Mouse (Mus musculus) intestine, embryonic 15.5 days (tissue): ENCODE data around the gene Rras2. TPM values are rescaled to one million over a fixed set of nuclear protein-coding genes. Genes with fewer than 3 reads are reported as not detected.

ENCODE experiments used
- ATAC-seq: fragments of 200-750 bp; cut with Nextera tagmentation; 2 replicates; pipeline ENCODE4 v1.8.0; 2017; ENCODE audit warnings: moderate TSS enrichment, moderate library complexity
- H3K27ac ChIP-seq: fragments of 300-500 bp; sonication (generic); 2 replicates; pipeline ENCODE4 v1.5.1; 2015; ENCODE audit warnings: mild to moderate bottlenecking, inconsistent platforms
- H3K27me3 ChIP-seq: fragments of 300-500 bp; sonication (generic); replicated peaks from 2 replicates; pipeline ENCODE4 v1.6.1; 2015; ENCODE audit warnings: inconsistent platforms
- H3K36me3 ChIP-seq: fragments of 300-500 bp; sonication (generic); 2 replicates; pipeline ENCODE4 v1.6.1; 2015; ENCODE audit warnings: inconsistent platforms
- H3K4me1 ChIP-seq: fragments of 300-500 bp; sonication (generic); replicated peaks from 2 replicates; pipeline ENCODE4 v1.6.1; 2015; ENCODE audit warnings: inconsistent platforms
- H3K4me2 ChIP-seq: fragments of 300-500 bp; sonication (generic); replicated peaks from 2 replicates; pipeline ENCODE4 v1.6.1; 2015; ENCODE audit warnings: mild to moderate bottlenecking, inconsistent platforms
- H3K4me3 ChIP-seq: fragments of 300-500 bp; sonication (generic); replicated peaks from 2 replicates; pipeline ENCODE4 v1.5.1; 2015; ENCODE audit warnings: inconsistent platforms
- H3K9ac ChIP-seq: fragments of 300-500 bp; sonication (generic); 2 replicates; pipeline ENCODE4 v1.6.1; 2015; ENCODE audit warnings: inconsistent platforms
- H3K9me3 ChIP-seq: fragments of 300-500 bp; sonication (generic); 2 replicates; pipeline ENCODE4 v1.6.1; 2016; ENCODE audit warnings: inconsistent platforms
- WGBS: fragments of 180-500 bp; shearing (Covaris S2); methylation state at CpG from one replicate; pipeline ENCODE4 v1.1.7; 2015; 5-methylcytosine and 5-hydroxymethylcytosine counted together
- polyA plus RNA-seq: library from polyadenylated mRNA; unstranded; fragments of >200 nt; fragmentation: Nextera tagmentation; extraction: Ambion mirVana; gene quantifications from 2 replicates; pipeline ENCODE4 v1.2.1, GENCODE M21; 2015

Gene Rras2
- polyA plus RNA-seq, 1 experiment from 2014 or later: 26.8 TPM

GRCm38 (mm10) chr7:114103629-114104347 is 13.8 kb downstream of the Rras2 start:
- H3K9ac ChIP-seq: no peak overlapping the region
- H3K36me3 ChIP-seq: no peaks in the 10 kb centered on the region
- peak; percentile 63; the same call in 1 of the 2 replicates for ATAC-seq
- no peak overlapping the region for H3K27ac ChIP-seq
- WGBS: 69% methylated on average over 24 of the region's 24 CpGs
- H3K4me1 ChIP-seq: peaks cover 8% of the 10 kb centered on the region
- no peak overlapping the region for H3K4me2 ChIP-seq
- H3K27me3 ChIP-seq: no peaks in the 10 kb centered on the region
- no peak overlapping the region for H3K4me3 ChIP-seq
- no peaks in the 10 kb centered on the region for H3K9me3 ChIP-seq

DNA sequence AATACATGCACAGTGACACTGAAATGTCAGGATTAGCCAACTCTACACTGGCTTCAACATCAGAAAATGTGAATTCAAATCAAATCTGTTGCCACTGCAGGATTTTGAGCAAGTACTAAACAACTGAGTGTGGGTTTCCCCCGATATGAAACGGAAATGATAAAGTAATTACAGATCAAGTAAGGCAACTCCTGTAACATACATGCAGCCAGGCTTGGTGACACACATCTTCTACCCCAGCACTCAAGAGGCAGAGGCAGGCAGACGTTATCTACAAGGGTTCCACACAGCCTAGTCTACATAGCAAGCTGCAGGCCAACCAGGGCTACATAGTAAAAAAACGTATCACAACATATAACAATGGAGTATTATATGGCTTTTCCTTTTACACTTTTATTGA is 14.4 kb downstream of the Rras2 start:
- Histone ChIP-seq H3K9me3 (no peaks in the 10 kb centered on the region), H3K4me1 (peaks cover 8% of the 10 kb centered on the region), H3K36me3 (no peaks in the 10 kb centered on the region), H3K9ac (no peak overlapping the region), H3K4me2 (no peak overlapping the region), H3K27ac (no peak overlapping the region), H3K27me3 (no peaks in the 10 kb centered on the region), H3K4me3 (no peak overlapping the region)
- 88% methylated on average over 4 of the region's 4 CpGs for WGBS
- 0 out of 2 replicates have a peak, but pooled peaks have one; percentile 2 for ATAC-seq

DNA sequence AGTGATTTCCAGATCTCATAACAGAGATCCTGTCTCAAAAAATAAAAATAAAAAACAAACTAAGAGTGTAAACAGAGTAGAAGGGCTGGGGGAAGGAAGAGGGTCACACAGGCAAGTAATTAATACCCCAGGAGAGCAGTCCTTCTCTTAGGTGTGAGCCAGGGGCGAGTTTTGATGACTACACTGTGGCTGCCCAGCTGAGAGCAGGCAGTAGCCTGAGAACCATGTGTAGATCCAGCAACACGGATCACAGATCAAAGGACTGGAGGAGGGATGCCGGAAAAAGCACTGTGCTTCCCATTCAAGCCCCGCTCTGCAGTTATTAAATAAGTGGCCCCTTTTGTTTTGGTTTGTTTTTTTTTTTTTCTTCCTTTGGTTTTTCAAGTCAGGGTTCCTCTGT is 15.0 kb downstream of the Rras2 start:
- Histone ChIP-seq H3K9ac (no peak overlapping the region), H3K9me3 (no peaks in the 10 kb centered on the region), H3K36me3 (no peaks in the 10 kb centered on the region), H3K4me2 (no peak overlapping the region), H3K4me1 (peaks cover 8% of the 10 kb centered on the region), H3K27me3 (no peaks in the 10 kb centered on the region), H3K4me3 (no peak overlapping the region), H3K27ac (no peak overlapping the region)
- ATAC-seq: no peak
- WGBS: 63% methylated on average over 4 of the region's 4 CpGs

DNA sequence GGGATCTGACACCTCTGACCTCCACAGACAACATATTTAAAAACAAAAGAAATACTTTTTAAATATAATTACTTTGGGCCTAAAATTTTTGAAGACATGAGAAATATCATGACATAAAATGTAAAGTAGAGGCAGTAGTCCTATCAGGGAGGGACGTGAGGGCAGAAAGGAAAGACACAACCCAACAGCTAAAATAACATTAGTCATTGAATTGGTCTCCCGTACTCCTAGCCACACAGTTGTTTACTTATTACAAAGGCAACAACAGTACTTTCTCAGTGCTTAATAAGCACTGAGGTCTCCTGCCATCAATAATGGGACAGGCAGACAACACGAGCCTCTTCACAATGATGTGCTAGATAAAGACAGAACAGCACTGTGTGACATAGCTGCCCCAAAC is 16.2 kb downstream of the Rras2 start:
- 57% methylated on average over 3 of the region's 3 CpGs for WGBS
- Histone ChIP-seq H3K36me3 (no peaks in the 10 kb centered on the region), H3K27ac (no peak overlapping the region), H3K27me3 (no peaks in the 10 kb centered on the region), H3K4me1 (peaks cover 8% of the 10 kb centered on the region), H3K9me3 (no peaks in the 10 kb centered on the region), H3K4me2 (no peak overlapping the region), H3K9ac (no peak overlapping the region), H3K4me3 (no peak overlapping the region)
- ATAC-seq: no peak

DNA sequence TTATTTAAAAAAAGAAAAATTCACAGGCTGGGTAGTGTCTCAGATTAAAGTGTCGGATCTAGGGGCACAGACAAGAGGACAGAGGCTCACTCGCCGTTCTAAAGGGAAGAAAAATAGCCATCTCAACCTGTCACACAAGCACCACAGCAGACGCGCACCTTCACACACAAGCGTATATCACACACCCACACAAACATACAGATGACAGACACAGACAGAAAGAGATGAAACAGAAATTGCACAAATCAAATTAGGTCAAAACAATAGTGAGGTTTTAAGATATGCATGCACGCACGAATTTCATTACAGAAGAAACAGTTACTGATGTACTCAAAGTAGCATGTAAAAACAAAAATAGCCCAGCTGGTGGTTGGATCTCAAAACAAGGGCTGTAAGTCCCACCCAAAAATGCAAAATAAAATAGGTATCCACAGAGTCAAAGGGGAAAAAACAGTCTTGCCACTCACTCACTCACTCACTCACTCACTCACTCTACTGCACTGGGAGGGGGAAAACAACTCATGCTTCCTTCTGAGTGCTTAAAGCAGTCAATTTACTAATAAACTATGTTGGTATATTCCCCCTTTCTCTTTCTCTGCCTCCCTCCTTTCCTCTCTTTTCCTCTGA is 23.9 kb downstream of the Rras2 start:
- Histone ChIP-seq H3K4me1 (0 out of 2 replicates have a peak, but pooled peaks cover 5% of the 10 kb centered on the region), H3K36me3 (no peaks in the 10 kb centered on the region), H3K4me2 (no peak overlapping the region), H3K9me3 (no peaks in the 10 kb centered on the region), H3K9ac (no peak overlapping the region), H3K27ac (no peak overlapping the region), H3K27me3 (no peaks in the 10 kb centered on the region), H3K4me3 (no peak overlapping the region)
- no peak for ATAC-seq
- 72% methylated on average over 8 of the region's 8 CpGs for WGBS

- Histone ChIP-seq H3K4me3 (no peak overlapping the region), H3K27me3 (no peaks in the 10 kb centered on the region), H3K36me3 (no peaks in the 10 kb centered on the region), H3K27ac (no peak overlapping the region), H3K9ac (no peak overlapping the region), H3K4me1 (peaks cover 16% of the 10 kb centered on the region), H3K4me2 (no peak overlapping the region), H3K9me3 (no peaks in the 10 kb centered on the region)
- ATAC-seq: no peak
- 45% methylated on average over 10 of the region's 10 CpGs for WGBS
Observed at GRCm38 (mm10) chr7:114090892-114091545, 26.6 kb downstream of the Rras2 start.

DNA sequence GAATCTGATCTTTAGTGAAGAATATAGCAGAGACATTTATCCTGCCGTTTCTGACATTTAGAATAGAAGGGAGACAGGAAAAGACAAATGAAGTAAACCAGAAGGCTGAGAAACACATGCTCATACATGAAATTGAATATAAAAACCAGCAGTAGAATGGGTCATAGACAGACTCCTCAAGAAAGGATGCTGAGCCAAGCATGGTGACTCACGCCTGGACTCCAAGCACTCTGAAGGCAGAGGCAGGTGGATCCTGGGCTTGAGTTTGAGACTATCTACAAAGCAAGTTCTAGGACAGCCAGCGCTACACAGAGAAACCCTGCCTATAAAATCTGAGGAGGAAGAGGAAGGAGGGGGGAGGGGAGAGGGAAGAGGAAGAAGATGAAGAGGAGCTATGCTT is 27.4 kb downstream of the Rras2 start:
- H3K4me1 ChIP-seq: peaks cover 16% of the 10 kb centered on the region
- H3K9me3 ChIP-seq: no peaks in the 10 kb centered on the region
- H3K27me3 ChIP-seq: no peaks in the 10 kb centered on the region
- H3K27ac ChIP-seq: no peak overlapping the region
- no peaks in the 10 kb centered on the region for H3K36me3 ChIP-seq
- no peak overlapping the region for H3K4me3 ChIP-seq
- no peak overlapping the region for H3K4me2 ChIP-seq
- no peak overlapping the region for H3K9ac ChIP-seq
- WGBS: 77% methylated on average over 3 of the region's 3 CpGs
- no peak for ATAC-seq

DNA sequence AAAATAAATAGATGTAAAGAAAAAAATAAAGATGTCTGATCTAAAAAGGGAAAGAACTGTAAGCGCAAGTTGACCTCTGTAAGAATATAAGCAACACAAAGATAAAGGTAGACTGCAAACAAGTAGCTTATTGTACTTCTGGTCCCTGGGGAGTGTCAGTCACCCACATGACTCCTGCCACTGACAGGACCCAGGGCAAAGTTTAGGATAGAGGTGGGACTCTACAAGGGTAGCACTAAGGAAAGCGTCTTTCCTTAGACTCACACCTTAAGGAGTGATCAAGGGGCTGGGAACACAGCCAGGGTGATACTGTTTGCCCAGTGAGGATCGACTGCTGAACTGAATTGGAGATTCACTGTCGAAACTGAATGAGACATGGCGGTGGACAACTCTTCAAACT is 28.7 kb downstream of the Rras2 start:
- Histone ChIP-seq H3K9me3 (no peaks in the 10 kb centered on the region), H3K4me3 (no peak overlapping the region), H3K9ac (no peak overlapping the region), H3K27me3 (no peaks in the 10 kb centered on the region), H3K4me1 (peaks cover 16% of the 10 kb centered on the region), H3K4me2 (no peak overlapping the region; the same call in 1 of the 2 replicates), H3K36me3 (no peaks in the 10 kb centered on the region), H3K27ac (peak overlapping the region; percentile 44; the same call in 1 of the 2 replicates)
- peak; percentile 84 for ATAC-seq
- WGBS: 54% methylated on average over 5 of the region's 5 CpGs

DNA sequence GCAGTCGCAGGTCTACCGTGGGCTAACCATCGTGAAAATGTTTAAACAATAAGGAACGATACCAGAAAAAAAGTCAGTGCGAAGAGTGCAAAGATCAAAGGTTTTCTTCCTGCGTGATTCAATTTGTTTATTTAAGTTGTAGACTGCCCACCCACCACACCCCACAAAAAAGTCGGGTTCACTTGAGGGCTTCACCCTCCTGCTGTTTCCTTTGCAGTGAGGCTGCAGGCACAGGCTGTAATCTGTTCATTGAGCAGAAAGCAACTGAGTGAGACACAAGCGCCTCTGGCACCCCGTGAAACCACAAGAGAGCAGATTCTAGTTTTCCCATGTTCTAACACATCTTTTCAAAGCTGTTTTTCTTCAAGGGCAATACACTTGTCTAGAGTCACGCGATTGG is 29.6 kb downstream of the Rras2 start:
- peak; percentile 51 for ATAC-seq
- H3K4me1 ChIP-seq: peaks cover 16% of the 10 kb centered on the region
- H3K27me3 ChIP-seq: no peaks in the 10 kb centered on the region
- H3K9me3 ChIP-seq: no peaks in the 10 kb centered on the region
- no peaks in the 10 kb centered on the region for H3K36me3 ChIP-seq
- peak overlapping the region; percentile 22 for H3K4me2 ChIP-seq
- 0 out of 2 replicates have a peak overlapping the region, but pooled peaks have one; percentile 27 for H3K27ac ChIP-seq
- H3K4me3 ChIP-seq: no peak overlapping the region
- no peak overlapping the region for H3K9ac ChIP-seq
- WGBS: 16% methylated on average over 11 of the region's 11 CpGs

DNA sequence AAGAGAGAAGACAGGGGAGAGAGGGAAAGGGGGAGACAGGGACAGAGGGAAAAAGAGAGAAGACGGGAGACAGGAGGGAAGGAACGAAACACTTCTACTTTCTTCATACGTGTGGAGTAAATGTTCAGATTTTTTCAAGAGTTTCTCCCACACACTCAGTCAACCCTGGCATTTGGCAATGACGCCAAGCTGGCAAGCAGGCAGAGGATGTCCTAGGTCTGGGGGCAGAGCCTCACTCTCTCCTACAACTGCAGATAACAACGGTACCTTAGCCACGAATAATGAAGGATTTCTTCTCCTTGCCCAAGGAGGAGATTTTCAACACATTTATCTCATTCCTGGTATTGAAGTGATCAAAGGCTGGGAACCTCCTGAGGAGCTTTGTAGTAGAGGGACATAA is 30.2 kb downstream of the Rras2 start:
- Histone ChIP-seq H3K4me2 (peak overlapping the region; percentile 22; the same call in 1 of the 2 replicates), H3K4me3 (no peak overlapping the region), H3K27me3 (no peaks in the 10 kb centered on the region), H3K4me1 (peaks cover 16% of the 10 kb centered on the region), H3K9me3 (no peaks in the 10 kb centered on the region), H3K27ac (no peak overlapping the region), H3K9ac (no peak overlapping the region), H3K36me3 (no peaks in the 10 kb centered on the region)
- WGBS: 42% methylated on average over 6 of the region's 6 CpGs
- ATAC-seq: no peak

DNA sequence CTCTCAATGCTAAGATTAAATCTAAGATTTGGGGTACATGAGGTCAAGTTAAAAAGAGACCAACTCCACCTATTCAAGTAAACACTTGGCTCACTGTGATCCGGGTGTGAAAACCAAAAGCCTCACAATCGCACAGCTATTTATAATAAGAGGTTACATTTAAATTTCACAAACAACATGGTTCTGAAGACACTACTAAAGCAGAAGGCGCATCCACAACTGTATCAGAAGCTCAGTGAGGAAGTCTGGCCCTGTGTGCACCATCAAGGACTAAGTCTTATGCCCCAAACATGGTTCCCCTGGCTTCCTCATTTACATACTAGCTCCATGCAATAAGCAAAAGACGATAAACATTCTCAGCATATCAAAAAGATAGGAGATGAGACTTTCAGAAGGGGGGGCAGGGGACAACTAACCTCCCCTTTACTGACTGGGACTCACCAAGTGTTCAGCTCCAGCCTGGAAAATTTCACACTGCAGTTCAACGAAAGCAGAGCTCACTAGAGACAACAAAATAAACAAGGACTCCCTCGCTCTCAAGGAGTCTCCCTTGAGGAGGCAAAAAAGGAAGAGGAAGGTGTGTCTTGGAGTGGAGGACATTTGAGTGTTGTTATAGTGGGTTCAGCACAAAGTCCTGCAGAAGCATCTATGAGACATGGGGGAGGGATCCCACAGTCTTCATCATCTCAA is 31.4 kb downstream of the Rras2 start:
- H3K9me3 ChIP-seq: no peaks in the 10 kb centered on the region
- ATAC-seq: no peak
- WGBS: 57% methylated on average over 6 of the region's 6 CpGs
- H3K27me3 ChIP-seq: no peaks in the 10 kb centered on the region
- no peak overlapping the region for H3K9ac ChIP-seq
- no peak overlapping the region for H3K27ac ChIP-seq
- H3K4me3 ChIP-seq: no peak overlapping the region
- no peak overlapping the region for H3K4me2 ChIP-seq
- H3K4me1 ChIP-seq: peaks cover 15% of the 10 kb centered on the region
- no peaks in the 10 kb centered on the region for H3K36me3 ChIP-seq

GRCm38 (mm10) chr7:114083760-114084159 is 33.8 kb downstream of the Rras2 start:
- Histone ChIP-seq H3K4me2 (no peak overlapping the region), H3K36me3 (no peaks in the 10 kb centered on the region), H3K9ac (no peak overlapping the region), H3K27me3 (no peaks in the 10 kb centered on the region), H3K27ac (no peak overlapping the region), H3K4me3 (no peak overlapping the region), H3K9me3 (no peaks in the 10 kb centered on the region), H3K4me1 (peaks cover 11% of the 10 kb centered on the region)
- no peak for ATAC-seq
- WGBS: 71% methylated on average over 3 of the region's 3 CpGs
